Mouse (Mus musculus): ENCODE results near the gene Rpl10l. TPM values are rescaled to one million over a fixed set of nuclear protein-coding genes. Genes with fewer than 3 reads are reported as not detected.

The Rpl10l gene
- not detected for polyA plus RNA-seq (2014; fragmentation: Illumina TruSeq; extraction: RNeasy Lipid Tissue Mini Kit (QIAGEN cat#74804); ENCODE audit: low read depth, low replicate concordance)

DNA sequence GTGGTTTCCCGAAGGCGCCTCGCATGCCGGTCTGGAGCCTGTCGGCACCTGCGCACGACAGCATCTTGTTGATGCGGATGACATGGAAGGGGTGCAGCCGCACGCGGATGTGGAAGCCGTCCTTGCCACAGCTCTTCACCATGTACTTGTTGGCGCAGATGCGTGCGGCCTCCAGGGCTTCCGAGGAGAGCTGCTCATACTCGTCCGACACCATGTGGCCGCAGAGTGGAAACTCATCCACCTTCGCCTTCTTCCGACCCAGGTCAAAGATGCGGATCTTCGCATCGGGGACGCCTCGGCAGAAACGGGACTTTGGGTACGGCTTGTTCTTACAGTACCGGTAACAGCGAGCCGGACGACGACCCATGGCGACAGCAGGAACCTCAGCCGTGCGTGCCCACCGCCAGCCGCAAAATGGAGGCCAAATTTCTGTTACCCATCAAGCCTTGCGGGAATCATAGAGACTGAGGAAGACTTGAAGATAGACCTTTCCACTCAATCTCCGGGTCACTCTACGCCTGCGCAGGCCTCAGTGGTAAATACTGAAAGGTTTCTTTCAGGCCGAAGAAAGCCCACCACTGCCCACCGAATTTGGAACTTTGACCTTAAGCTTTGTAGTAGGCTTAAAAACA is at the start of gene Rpl10l:
Gene Rpl10l, minus strand, starts transcription at position 411 of the 632 bp plus-strand sequence.

Measured in liver, adult 10 weeks (tissue).